Mouse (Mus musculus) embryo, embryonic 9.5 days (tissue): ENCODE data around the gene Tmcc2.
A peak's percentile ranks its signal among the peaks of the same experiment; 100 is the strongest.

Experiments used
- DNase-seq: peaks from one replicate; pipeline ENCODE4 v3.0.0-alpha.2; 2017; ENCODE audit errors: extremely low spot score

The Tmcc2 gene

GRCm38 (mm10) chr1:132341731-132342501 lies 49.2 kb downstream of the Tmcc2 start:
- DNase-seq, result no peak

GRCm38 (mm10) chr1:132338027-132338660 lies 52.9 kb downstream of the Tmcc2 start:
- no peak for DNase-seq

- DNase-seq, result no peak
These were observed 54.2 kb downstream of the Tmcc2 start for GRCm38 (mm10) chr1:132336921-132337320.

- DNase-seq, result peak; percentile 57
These were observed 55.6 kb downstream of the Tmcc2 start for GRCm38 (mm10) chr1:132335378-132335965.

- no peak for DNase-seq
These were observed 56.8 kb downstream of the Tmcc2 start for GRCm38 (mm10) chr1:132334178-132334801.

- peak; percentile 89 for DNase-seq
These were observed 57.4 kb downstream of the Tmcc2 start for GRCm38 (mm10) chr1:132333675-132334141.

GRCm38 (mm10) chr1:132333201-132333600 lies 57.9 kb downstream of the Tmcc2 start:
- no peak for DNase-seq

- no peak for DNase-seq
These were observed 59.8 kb downstream of the Tmcc2 start for GRCm38 (mm10) chr1:132331283-132331682.

- no peak for DNase-seq
These were observed 60.7 kb downstream of the Tmcc2 start for GRCm38 (mm10) chr1:132330397-132330796.

- no peak for DNase-seq
These were observed 61.4 kb downstream of the Tmcc2 start for GRCm38 (mm10) chr1:132329656-132330055.

- no peak for DNase-seq
These were observed 62.5 kb downstream of the Tmcc2 start for GRCm38 (mm10) chr1:132328565-132328964.

- no peak for DNase-seq
These were observed 63.6 kb downstream of the Tmcc2 start for GRCm38 (mm10) chr1:132327477-132327876.

- no peak for DNase-seq
These were observed 64.3 kb downstream of the Tmcc2 start for GRCm38 (mm10) chr1:132326777-132327176.

- peak; percentile 86 for DNase-seq
These were observed 68.2 kb downstream of the Tmcc2 start for GRCm38 (mm10) chr1:132322711-132323542.

- DNase-seq, result peak; percentile 42
These were observed 69.1 kb downstream of the Tmcc2 start for GRCm38 (mm10) chr1:132321821-132322580.

- DNase-seq, result no peak
These were observed 71.8 kb downstream of the Tmcc2 start for GRCm38 (mm10) chr1:132319242-132319641.

GRCm38 (mm10) chr1:132317894-132318863 lies 72.9 kb downstream of the Tmcc2 start:
- DNase-seq, result no peak

- DNase-seq, result no peak
These were observed 73.7 kb downstream of the Tmcc2 start for GRCm38 (mm10) chr1:132317413-132317812.

GRCm38 (mm10) chr1:132316625-132316994 lies 74.5 kb downstream of the Tmcc2 start:
- no peak for DNase-seq
